Mouse (Mus musculus) stomach, embryonic 14.5 days (tissue): Measurements from ENCODE around the gene Cd9. TPM values are rescaled to one million over a fixed set of nuclear protein-coding genes. Genes with fewer than 3 reads are reported as not detected.
"Not testable (repeated sequence)": the region's sequence is repeated elsewhere in the genome, so short reads cannot be mapped to it uniquely, and the experiment has no call there.

Source experiments
- ATAC-seq: fragments of 200-750 bp; cut with Nextera tagmentation; 2 replicates; pipeline ENCODE4 v1.8.0; 2017; ENCODE audit warnings: low read depth, moderate TSS enrichment; ENCODE audit not compliant: insufficient number of reproducible peaks, insufficient read depth, low FRiP score
- H3K27ac ChIP-seq: fragments of 300-500 bp; sonication (generic); 2 replicates; pipeline ENCODE4 v1.5.1; 2014; ENCODE audit warnings: mild to moderate bottlenecking, low read length, moderate library complexity, mixed read lengths
- H3K27me3 ChIP-seq: fragments of 300-500 bp; sonication (generic); 2 replicates; pipeline ENCODE4 v1.6.1; 2014; ENCODE audit warnings: low read length, control low read depth, mixed read lengths; ENCODE audit not compliant: control insufficient read depth, insufficient read depth
- H3K36me3 ChIP-seq: fragments of 300-500 bp; sonication (generic); 2 replicates; pipeline ENCODE4 v1.6.1; 2014; ENCODE audit warnings: mild to moderate bottlenecking, control low read depth, low read length, moderate library complexity, mixed read lengths; ENCODE audit not compliant: control insufficient read depth, insufficient read depth
- H3K4me1 ChIP-seq: fragments of 300-500 bp; sonication (generic); 2 replicates; pipeline ENCODE4 v1.6.1; 2014; ENCODE audit warnings: low read length, control low read depth, mixed read lengths; ENCODE audit not compliant: control insufficient read depth, insufficient read depth
- H3K4me2 ChIP-seq: fragments of 300-500 bp; sonication (generic); replicated peaks from 2 replicates; pipeline ENCODE4 v1.6.1; 2014; ENCODE audit warnings: low read depth, low read length, control low read depth
- H3K4me3 ChIP-seq: fragments of 300-500 bp; sonication (generic); 2 replicates; pipeline ENCODE4 v1.5.1; 2014; ENCODE audit warnings: low read depth, low read length, control low read depth
- H3K9ac ChIP-seq: fragments of 300-500 bp; sonication (generic); replicated peaks from 2 replicates; pipeline ENCODE4 v1.6.1; 2014; ENCODE audit warnings: low read depth, mild to moderate bottlenecking, control low read depth, low read length, moderate library complexity, mixed read lengths
- H3K9me3 ChIP-seq: fragments of 300-500 bp; sonication (generic); 2 replicates; pipeline ENCODE4 v1.6.1; 2016; ENCODE audit warnings: low read depth, low read length, control low read depth; ENCODE audit not compliant: control insufficient read depth
- WGBS: fragments of 180-500 bp; shearing (Covaris S2); extraction: QIAGEN DNeasy Blood & Tissue Kit; methylation state at CpG from one replicate; pipeline ENCODE4 v1.1.7; 2014; 5-methylcytosine and 5-hydroxymethylcytosine counted together
- polyA plus RNA-seq: library from polyadenylated mRNA; unstranded; fragments of >200 nt; fragmentation: Nextera tagmentation; extraction: Ambion mirVana; gene quantifications from 2 replicates; pipeline ENCODE4 v1.2.1, GENCODE M21; 2014

Cd9 gene
- polyA plus RNA-seq, 1 experiment from 2014 or later: 286 TPM

- ATAC-seq: no peak
- Histone ChIP-seq H3K9me3 (no peaks in the 10 kb centered on the region), H3K4me1 (peaks cover 5% of the 10 kb centered on the region; the same call in 1 of the 2 replicates), H3K4me3 (peak overlapping the region; percentile 74), H3K36me3 (no peaks in the 10 kb centered on the region), H3K27ac (no peak overlapping the region), H3K27me3 (no peaks in the 10 kb centered on the region), H3K9ac (0 out of 2 replicates have a peak overlapping the region, but pooled peaks have one; percentile 81), H3K4me2 (peak overlapping the region; percentile 85)
- WGBS: 34% methylated on average over 5 of the region's 5 CpGs
Observed at GRCm38 (mm10) chr6:125493147-125493546, 1.4 kb downstream of the Cd9 start.

- H3K9me3 ChIP-seq: no peaks in the 10 kb centered on the region
- peak overlapping the region; percentile 74 for H3K4me3 ChIP-seq
- H3K27ac ChIP-seq: no peak overlapping the region
- no peak for ATAC-seq
- no peak overlapping the region for H3K9ac ChIP-seq
- H3K4me2 ChIP-seq: peak overlapping the region; percentile 85
- WGBS: 70% methylated on average over 6 of the region's 6 CpGs
- H3K4me1 ChIP-seq: peaks cover 5% of the 10 kb centered on the region; the same call in 1 of the 2 replicates
- no peaks in the 10 kb centered on the region for H3K27me3 ChIP-seq
- H3K36me3 ChIP-seq: no peaks in the 10 kb centered on the region
Observed at GRCm38 (mm10) chr6:125492664-125493063, 1.9 kb downstream of the Cd9 start.

- no peak overlapping the region for H3K27ac ChIP-seq
- no peaks in the 10 kb centered on the region for H3K36me3 ChIP-seq
- peaks cover 5% of the 10 kb centered on the region; the same call in 1 of the 2 replicates for H3K4me1 ChIP-seq
- no peak overlapping the region for H3K4me3 ChIP-seq
- H3K4me2 ChIP-seq: peak overlapping the region; percentile 85; the same call in 1 of the 2 replicates
- no peaks in the 10 kb centered on the region for H3K27me3 ChIP-seq
- H3K9ac ChIP-seq: no peak overlapping the region
- no peaks in the 10 kb centered on the region for H3K9me3 ChIP-seq
- no peak for ATAC-seq
- 65% methylated on average over 9 of the region's 9 CpGs for WGBS
Observed at GRCm38 (mm10) chr6:125492033-125492432, 2.6 kb downstream of the Cd9 start.

- WGBS: 78% methylated on average over 10 of the region's 10 CpGs
- no peaks in the 10 kb centered on the region for H3K27me3 ChIP-seq
- no peak overlapping the region for H3K27ac ChIP-seq
- H3K4me1 ChIP-seq: peaks cover 5% of the 10 kb centered on the region; the same call in 1 of the 2 replicates
- H3K4me3 ChIP-seq: no peak overlapping the region
- H3K36me3 ChIP-seq: no peaks in the 10 kb centered on the region
- H3K9ac ChIP-seq: no peak overlapping the region
- no peaks in the 10 kb centered on the region for H3K9me3 ChIP-seq
- H3K4me2 ChIP-seq: no peak overlapping the region
- ATAC-seq: no peak
Observed at GRCm38 (mm10) chr6:125491393-125491792, 3.2 kb downstream of the Cd9 start.

GRCm38 (mm10) chr6:125489881-125490559 lies 4.6 kb downstream of the Cd9 start:
- no peaks in the 10 kb centered on the region for H3K9me3 ChIP-seq
- no peak for ATAC-seq
- H3K4me3 ChIP-seq: no peak overlapping the region
- no peak overlapping the region for H3K9ac ChIP-seq
- H3K4me1 ChIP-seq: peaks cover 5% of the 10 kb centered on the region; the same call in 1 of the 2 replicates
- no peak overlapping the region for H3K4me2 ChIP-seq
- no peaks in the 10 kb centered on the region for H3K36me3 ChIP-seq
- WGBS: 78% methylated on average over 11 of the region's 11 CpGs
- H3K27ac ChIP-seq: peak overlapping the region; percentile 10; the same call in 1 of the 2 replicates
- no peaks in the 10 kb centered on the region for H3K27me3 ChIP-seq

GRCm38 (mm10) chr6:125485589-125485988 lies 9.0 kb downstream of the Cd9 start:
- Histone ChIP-seq H3K9me3 (no peaks in the 10 kb centered on the region), H3K27ac (no peak overlapping the region), H3K27me3 (no peaks in the 10 kb centered on the region), H3K9ac (no peak overlapping the region), H3K4me3 (no peak overlapping the region), H3K4me1 (peaks cover 26% of the 10 kb centered on the region), H3K4me2 (no peak overlapping the region), H3K36me3 (no peaks in the 10 kb centered on the region)
- 37% methylated on average over 4 of the region's 4 CpGs for WGBS
- no peak for ATAC-seq

- Histone ChIP-seq H3K36me3 (no peaks in the 10 kb centered on the region), H3K27ac (no peak overlapping the region), H3K4me3 (no peak overlapping the region), H3K4me1 (peaks cover 32% of the 10 kb centered on the region), H3K27me3 (no peaks in the 10 kb centered on the region), H3K4me2 (no peak overlapping the region), H3K9me3 (no peaks in the 10 kb centered on the region), H3K9ac (no peak overlapping the region)
- WGBS: 88% methylated on average over 2 of the region's 2 CpGs
- no peak for ATAC-seq
Observed at GRCm38 (mm10) chr6:125484721-125485120, 9.9 kb downstream of the Cd9 start.

- H3K4me1 ChIP-seq: peaks cover 32% of the 10 kb centered on the region
- H3K4me3 ChIP-seq, H3K9me3 ChIP-seq, H3K27me3 ChIP-seq, ATAC-seq, H3K4me2 ChIP-seq, H3K36me3 ChIP-seq, H3K27ac ChIP-seq, H3K9ac ChIP-seq: not testable (repeated sequence)
- 89% methylated on average over 9 of the region's 10 CpGs for WGBS
Observed at GRCm38 (mm10) chr6:125484313-125484660, 10.3 kb downstream of the Cd9 start.
